Mouse (Mus musculus) hindbrain, embryonic 10.5 days (tissue): ENCODE results near the gene Itgb4. TPM values are rescaled to one million over a fixed set of nuclear protein-coding genes. Genes with fewer than 3 reads are reported as not detected.

Experiments
- DNase-seq: peaks from one replicate; pipeline ENCODE4 v3.0.0-alpha.2; 2017; ENCODE audit warnings: low spot score
- H3K27ac ChIP-seq: fragments of 300-500 bp; sonication (generic); 2 replicates; pipeline ENCODE4 v1.5.1; 2016; ENCODE audit warnings: mild to moderate bottlenecking, moderate library complexity
- H3K27me3 ChIP-seq: fragments of 300-500 bp; sonication (generic); 2 replicates; pipeline ENCODE4 v1.6.1; 2016; ENCODE audit warnings: mild to moderate bottlenecking; ENCODE audit not compliant: poor library complexity, insufficient read depth, severe bottlenecking
- H3K36me3 ChIP-seq: fragments of 300-500 bp; sonication (generic); 2 replicates; pipeline ENCODE4 v1.6.1; 2016; ENCODE audit warnings: mild to moderate bottlenecking, moderate library complexity
- H3K4me1 ChIP-seq: fragments of 300-500 bp; sonication (generic); replicated peaks from 2 replicates; pipeline ENCODE4 v1.6.1; 2016; ENCODE audit warnings: mild to moderate bottlenecking
- H3K4me3 ChIP-seq: fragments of 300-500 bp; sonication (generic); 2 replicates; pipeline ENCODE4 v1.5.1; 2016; ENCODE audit warnings: mild to moderate bottlenecking, moderate library complexity
- H3K9me3 ChIP-seq: fragments of 300-500 bp; sonication (generic); 2 replicates; pipeline ENCODE4 v1.6.1; 2016; ENCODE audit warnings: mild to moderate bottlenecking, moderate library complexity
- WGBS: fragments of 180-500 bp; shearing (Covaris S2); methylation state at CpG from one replicate; pipeline ENCODE4 v1.1.7; 2016; 5-methylcytosine and 5-hydroxymethylcytosine counted together
- polyA plus RNA-seq: library from polyadenylated mRNA; unstranded; fragments of >200 nt; fragmentation: Nextera tagmentation; extraction: Ambion mirVana; gene quantifications from 2 replicates; pipeline ENCODE4 v1.2.1, GENCODE M21; 2016

Itgb4 gene
- polyA plus RNA-seq, 1 experiment from 2014 or later: 0.94 TPM

DNA sequence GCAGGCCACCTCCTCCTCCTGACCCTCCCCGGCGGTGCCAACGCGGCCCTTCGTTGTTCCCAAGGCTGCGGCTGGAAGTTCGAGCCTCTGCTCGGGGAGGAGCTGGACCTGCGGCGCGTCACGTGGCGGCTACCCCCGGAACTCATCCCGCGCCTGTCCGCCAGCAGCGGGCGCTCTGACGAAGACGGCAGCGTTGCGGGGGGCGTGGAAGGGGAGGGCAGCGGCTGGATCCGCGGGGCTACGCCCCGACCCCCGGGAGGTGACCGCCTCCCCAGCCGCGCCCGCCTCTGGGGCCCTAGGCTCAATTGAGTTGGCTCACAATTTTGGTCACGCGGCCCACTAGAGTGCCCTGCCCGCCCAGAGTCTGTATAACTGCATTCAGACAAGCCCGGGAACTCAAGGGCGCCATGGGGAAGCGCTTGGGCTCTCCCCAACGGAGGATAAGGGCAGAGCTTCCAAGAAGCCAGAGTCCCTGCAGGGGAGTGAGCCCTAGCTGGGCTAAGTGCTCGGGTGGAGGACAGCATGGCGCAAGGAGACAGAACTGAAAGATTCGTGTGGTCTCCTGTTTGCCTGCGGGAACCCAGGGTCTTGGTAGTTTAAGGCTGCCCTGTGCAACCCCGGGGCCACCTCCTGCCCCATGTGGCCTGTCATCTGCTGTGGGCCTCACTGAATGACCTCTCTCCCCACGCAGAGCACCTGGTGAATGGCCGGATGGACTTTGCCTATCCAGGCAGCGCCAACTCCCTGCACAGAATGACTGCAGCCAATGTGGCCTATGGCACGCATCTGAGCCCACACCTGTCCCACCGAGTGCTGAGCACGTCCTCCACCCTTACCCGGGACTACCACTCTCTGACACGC is 30.6 kb downstream of the Itgb4 start:
- Histone ChIP-seq H3K36me3 (peaks cover 36% of the 10 kb centered on the region), H3K4me1 (peaks cover 49% of the 10 kb centered on the region), H3K9me3 (no peaks in the 10 kb centered on the region), H3K4me3 (peak overlapping the region; percentile 51), H3K27ac (peak overlapping the region; percentile 87), H3K27me3 (peaks cover 13% of the 10 kb centered on the region)
- peak; percentile 86 for DNase-seq
- WGBS: 6% methylated on average over 54 of the region's 54 CpGs

DNA sequence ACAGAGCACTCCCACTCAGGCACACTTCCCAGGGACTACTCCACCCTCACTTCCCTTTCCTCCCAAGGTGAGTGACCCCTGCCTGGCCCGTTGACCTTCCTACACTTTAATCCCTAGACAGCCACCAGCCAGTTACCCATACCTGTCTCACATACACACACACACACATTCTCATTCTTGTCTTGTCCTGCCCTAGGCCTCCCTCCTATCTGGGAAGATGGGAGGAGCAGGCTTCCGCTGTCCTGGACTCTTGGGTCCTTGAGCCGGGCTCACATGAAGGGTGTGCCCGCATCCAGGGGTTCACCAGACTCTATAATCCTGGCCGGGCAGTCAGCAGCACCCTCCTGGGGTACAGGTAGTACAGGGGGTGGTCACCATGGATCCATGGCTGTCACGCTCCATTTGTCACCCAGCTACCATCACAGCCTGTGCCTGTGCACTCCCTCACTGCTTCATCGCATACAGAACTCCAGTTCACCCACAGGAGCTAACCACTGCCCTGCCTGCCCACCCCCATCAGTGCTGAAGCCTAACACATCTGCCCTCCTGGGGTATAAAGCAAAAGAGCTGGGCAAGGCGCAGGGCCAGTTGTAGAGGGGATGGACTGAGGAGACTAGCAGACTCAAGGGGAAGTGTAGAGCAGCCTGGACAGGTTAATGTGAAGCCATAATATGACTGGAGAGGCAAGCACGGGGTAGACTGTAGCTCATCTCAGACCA is 31.4 kb downstream of the Itgb4 start:
- H3K4me1 ChIP-seq: peaks cover 49% of the 10 kb centered on the region
- peaks cover 44% of the 10 kb centered on the region for H3K36me3 ChIP-seq
- H3K27ac ChIP-seq: peak overlapping the region; percentile 87
- peaks cover 5% of the 10 kb centered on the region; the same call in 1 of the 2 replicates for H3K27me3 ChIP-seq
- peak overlapping the region; percentile 51 for H3K4me3 ChIP-seq
- no peaks in the 10 kb centered on the region for H3K9me3 ChIP-seq
- no peak for DNase-seq
- 65% methylated on average over 9 of the region's 9 CpGs for WGBS

DNA sequence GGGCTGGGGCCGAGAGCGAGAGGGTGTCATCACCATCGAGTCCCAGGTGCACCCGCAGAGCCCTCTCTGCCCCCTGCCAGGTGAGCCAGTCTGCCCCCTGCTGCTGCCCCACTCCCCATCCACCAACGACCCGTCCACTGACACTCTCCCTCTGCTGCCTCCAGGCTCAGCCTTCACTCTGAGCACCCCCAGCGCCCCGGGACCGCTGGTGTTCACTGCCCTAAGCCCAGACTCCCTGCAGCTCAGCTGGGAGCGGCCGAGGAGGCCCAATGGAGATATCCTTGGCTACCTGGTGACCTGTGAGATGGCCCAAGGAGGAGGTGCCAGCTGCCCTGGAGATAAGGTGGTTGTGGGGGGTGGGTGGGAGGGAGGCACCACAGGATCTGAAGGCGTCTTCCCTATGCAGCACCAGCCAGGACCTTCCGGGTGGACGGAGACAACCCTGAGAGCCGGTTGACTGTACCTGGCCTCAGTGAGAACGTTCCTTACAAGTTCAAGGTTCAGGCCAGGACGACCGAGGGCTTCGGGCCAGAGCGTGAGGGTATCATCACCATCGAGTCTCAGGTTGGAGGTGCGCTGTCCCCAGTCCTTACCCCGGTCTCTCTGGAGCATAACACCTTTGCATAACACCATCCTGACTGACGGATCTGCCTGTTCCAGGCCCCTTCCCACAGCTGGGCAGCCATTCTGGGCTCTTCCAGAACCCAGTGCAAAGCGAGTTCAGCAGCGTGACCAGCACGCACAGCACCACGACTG is 32.8 kb downstream of the Itgb4 start:
- H3K27ac ChIP-seq: peak overlapping the region; percentile 50; the same call in 1 of the 2 replicates
- 87% methylated on average over 28 of the region's 28 CpGs for WGBS

DNA sequence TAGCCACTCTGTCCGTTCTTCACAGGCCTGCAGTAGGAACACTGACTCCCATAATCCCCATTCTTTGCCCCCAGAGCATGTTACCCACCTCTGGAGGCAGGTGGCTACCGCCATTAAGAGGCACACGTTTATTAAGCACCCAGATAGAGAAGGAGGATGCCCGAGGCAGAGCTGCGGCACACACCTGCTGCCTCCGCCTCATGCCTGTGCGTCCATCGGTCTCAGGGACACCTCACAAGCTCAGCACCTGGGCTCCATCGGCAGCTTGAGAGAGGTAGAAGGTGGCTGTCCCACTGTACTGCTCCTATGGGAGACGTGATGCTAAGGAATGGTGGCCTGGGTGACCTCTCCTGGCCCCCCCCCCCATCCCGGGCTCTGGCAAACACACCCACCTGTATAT is 33.9 kb downstream of the Itgb4 start:
- no peaks in the 10 kb centered on the region for H3K9me3 ChIP-seq
- H3K36me3 ChIP-seq: peaks cover 45% of the 10 kb centered on the region
- H3K27me3 ChIP-seq: peaks cover 10% of the 10 kb centered on the region; the same call in 1 of the 2 replicates
- 91% methylated on average over 11 of the region's 11 CpGs for WGBS
- H3K4me1 ChIP-seq: peaks cover 70% of the 10 kb centered on the region
- no peak overlapping the region for H3K4me3 ChIP-seq
- DNase-seq: no peak
- H3K27ac ChIP-seq: no peak overlapping the region

More for the DNA sequence above, 32.8 kb downstream of the Itgb4 start:
- peaks cover 60% of the 10 kb centered on the region for H3K4me1 ChIP-seq
- H3K27me3 ChIP-seq: peaks cover 5% of the 10 kb centered on the region; the same call in 1 of the 2 replicates
- H3K9me3 ChIP-seq: no peaks in the 10 kb centered on the region
- H3K4me3 ChIP-seq: 0 out of 2 replicates have a peak overlapping the region, but pooled peaks have one; percentile 6
- no peak for DNase-seq
- H3K36me3 ChIP-seq: peaks cover 45% of the 10 kb centered on the region

DNA sequence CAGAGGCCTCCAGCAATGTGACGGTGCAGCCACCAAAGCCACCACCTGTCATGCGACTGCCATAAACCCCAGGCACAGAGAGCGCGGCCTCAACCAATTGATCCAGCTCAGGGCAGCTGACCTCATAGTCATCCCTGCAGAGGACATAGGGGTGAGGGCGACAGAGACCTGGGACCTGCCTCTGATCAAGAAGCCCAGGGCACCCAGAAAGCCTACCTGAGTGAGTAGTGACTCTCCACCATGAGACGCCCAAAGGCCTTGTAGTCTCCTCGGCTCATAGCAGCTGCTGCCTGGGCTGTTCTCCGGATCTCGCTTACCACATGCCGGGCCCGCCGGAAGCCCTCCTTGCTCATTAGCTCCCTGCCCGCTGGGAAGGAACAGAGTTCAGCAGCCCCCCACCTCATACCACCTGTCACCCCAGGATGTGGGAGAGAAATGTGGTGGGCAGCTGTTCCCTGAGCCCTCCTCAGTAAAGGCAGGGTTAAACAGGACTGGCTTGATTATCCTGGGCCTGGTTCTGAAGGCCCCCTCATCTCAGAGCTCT is 34.4 kb downstream of the Itgb4 start:
- Histone ChIP-seq H3K27ac (0 out of 2 replicates have a peak overlapping the region, but pooled peaks have one; percentile 16), H3K9me3 (no peaks in the 10 kb centered on the region), H3K4me1 (peaks cover 69% of the 10 kb centered on the region), H3K27me3 (peaks cover 12% of the 10 kb centered on the region; the same call in 1 of the 2 replicates), H3K4me3 (peak overlapping the region; percentile 4; the same call in 1 of the 2 replicates), H3K36me3 (peaks cover 45% of the 10 kb centered on the region)
- no peak for DNase-seq
- WGBS: 86% methylated on average over 13 of the region's 13 CpGs

DNA sequence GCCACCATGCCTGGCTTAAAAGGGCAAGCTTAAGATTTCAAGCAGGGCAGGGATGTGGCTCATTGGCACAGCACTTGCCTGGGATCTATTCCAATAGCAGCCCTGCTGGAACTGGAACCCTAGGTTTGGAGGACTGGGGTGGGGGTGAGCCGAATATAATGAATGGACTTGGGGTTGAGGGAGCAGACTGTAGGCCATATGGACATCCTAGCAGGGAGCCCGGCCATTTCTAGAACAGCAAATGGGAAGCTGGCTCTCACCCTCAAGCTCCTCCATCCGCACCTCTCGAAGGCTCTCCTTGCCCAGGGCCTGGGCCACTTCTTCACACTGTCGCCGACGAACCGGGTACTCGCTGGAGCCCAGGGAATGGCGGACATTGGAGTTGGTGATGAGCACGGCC is 35.2 kb downstream of the Itgb4 start:
- Histone ChIP-seq H3K9me3 (no peaks in the 10 kb centered on the region), H3K4me1 (peaks cover 67% of the 10 kb centered on the region), H3K27me3 (peaks cover 17% of the 10 kb centered on the region), H3K4me3 (no peak overlapping the region), H3K27ac (no peak overlapping the region), H3K36me3 (peaks cover 45% of the 10 kb centered on the region)
- 92% methylated on average over 11 of the region's 11 CpGs for WGBS
- no peak for DNase-seq

DNA sequence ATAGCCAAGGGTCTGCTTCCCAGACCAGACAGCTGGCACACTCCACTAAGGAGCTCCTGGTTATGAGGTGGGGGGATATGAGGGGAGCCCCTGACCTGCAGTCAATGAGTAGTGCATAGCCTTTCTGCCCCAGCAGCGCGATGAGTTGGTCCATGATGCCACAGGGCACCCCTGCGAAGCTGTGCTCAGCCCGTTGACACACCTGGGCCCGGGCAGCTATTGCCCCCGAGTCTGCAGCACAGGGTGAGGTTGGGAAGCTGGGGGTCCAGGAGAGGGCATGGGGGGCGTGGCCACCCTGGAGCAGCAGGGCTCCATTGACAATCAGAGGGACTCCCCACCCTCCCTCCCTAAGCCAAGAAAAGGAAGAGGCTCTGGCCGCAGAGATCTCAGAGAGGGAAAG is 35.6 kb downstream of the Itgb4 start:
- WGBS: 94% methylated on average over 8 of the region's 8 CpGs
- Histone ChIP-seq H3K36me3 (peaks cover 45% of the 10 kb centered on the region), H3K4me3 (no peak overlapping the region), H3K9me3 (no peaks in the 10 kb centered on the region), H3K27ac (peak overlapping the region; percentile 23; the same call in 1 of the 2 replicates), H3K27me3 (peaks cover 17% of the 10 kb centered on the region), H3K4me1 (peaks cover 66% of the 10 kb centered on the region)
- no peak for DNase-seq

DNA sequence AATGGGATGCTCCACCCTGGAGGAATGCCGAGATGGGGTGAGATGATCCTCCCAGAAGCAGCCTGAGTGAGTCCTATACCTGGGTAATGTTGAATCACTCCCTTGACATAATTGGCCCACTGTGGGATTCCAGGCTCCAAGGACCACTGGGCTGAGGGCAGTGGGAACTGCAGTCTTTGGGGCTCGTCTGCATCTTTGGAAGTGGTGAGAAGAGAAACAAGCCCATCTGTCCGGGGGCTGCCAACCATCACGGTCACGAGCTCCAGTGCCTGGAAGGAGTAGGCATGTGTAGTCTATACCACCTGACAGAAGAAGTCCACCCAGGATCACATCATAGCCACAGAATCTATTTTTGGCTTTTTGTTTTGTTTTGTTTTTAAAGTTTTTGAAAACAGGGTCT is 36.4 kb downstream of the Itgb4 start:
- H3K36me3 ChIP-seq: peaks cover 45% of the 10 kb centered on the region
- WGBS: 86% methylated on average over 5 of the region's 5 CpGs
- H3K27ac ChIP-seq: no peak overlapping the region

DNA sequence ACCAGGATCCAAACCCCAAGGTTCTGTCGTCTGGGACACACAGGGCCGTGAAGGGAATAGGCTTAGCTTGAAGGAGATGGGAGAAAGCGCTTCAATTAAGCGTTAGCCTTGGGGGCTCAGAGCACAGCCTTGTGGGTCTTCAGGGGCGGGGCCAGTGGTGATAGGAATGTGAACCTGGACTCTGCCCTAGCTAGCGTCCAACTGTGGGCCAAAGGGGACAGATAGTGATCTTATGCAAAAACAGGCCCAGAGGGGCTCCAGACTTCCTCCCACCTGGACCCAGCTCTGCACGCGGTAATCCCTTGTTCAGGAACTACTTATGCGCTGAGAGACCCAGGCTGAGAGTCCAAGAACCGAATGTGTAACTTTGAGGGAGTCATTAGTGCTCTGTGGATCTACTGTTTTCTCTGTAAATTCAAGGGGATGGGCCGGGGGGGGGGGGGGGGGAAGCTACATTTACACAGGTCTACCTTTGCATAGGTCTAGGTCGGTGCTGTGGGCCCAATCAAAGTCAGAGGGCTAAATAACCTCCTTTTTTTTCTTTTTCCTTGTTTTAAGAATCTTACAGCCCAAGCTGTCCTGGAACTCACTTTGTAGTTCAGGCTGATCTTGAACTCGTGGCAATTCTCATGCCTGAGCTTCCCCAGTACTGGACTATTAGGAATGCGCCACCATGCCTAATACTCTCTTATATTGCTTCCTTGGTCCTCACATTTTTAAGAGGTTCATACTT is 37.2 kb downstream of the Itgb4 start:
- H3K9me3 ChIP-seq: no peaks in the 10 kb centered on the region
- H3K4me3 ChIP-seq: peak overlapping the region; percentile 66
- H3K4me1 ChIP-seq: peaks cover 53% of the 10 kb centered on the region
- 21% methylated on average over 14 of the region's 14 CpGs for WGBS
- no peak for DNase-seq
- peaks cover 13% of the 10 kb centered on the region for H3K27me3 ChIP-seq
- peak overlapping the region; percentile 90 for H3K27ac ChIP-seq
- H3K36me3 ChIP-seq: peaks cover 42% of the 10 kb centered on the region

More for the DNA sequence above, 36.4 kb downstream of the Itgb4 start:
- Histone ChIP-seq H3K4me3 (no peak overlapping the region), H3K4me1 (peaks cover 58% of the 10 kb centered on the region), H3K9me3 (no peaks in the 10 kb centered on the region), H3K27me3 (peaks cover 13% of the 10 kb centered on the region)
- no peak for DNase-seq

DNA sequence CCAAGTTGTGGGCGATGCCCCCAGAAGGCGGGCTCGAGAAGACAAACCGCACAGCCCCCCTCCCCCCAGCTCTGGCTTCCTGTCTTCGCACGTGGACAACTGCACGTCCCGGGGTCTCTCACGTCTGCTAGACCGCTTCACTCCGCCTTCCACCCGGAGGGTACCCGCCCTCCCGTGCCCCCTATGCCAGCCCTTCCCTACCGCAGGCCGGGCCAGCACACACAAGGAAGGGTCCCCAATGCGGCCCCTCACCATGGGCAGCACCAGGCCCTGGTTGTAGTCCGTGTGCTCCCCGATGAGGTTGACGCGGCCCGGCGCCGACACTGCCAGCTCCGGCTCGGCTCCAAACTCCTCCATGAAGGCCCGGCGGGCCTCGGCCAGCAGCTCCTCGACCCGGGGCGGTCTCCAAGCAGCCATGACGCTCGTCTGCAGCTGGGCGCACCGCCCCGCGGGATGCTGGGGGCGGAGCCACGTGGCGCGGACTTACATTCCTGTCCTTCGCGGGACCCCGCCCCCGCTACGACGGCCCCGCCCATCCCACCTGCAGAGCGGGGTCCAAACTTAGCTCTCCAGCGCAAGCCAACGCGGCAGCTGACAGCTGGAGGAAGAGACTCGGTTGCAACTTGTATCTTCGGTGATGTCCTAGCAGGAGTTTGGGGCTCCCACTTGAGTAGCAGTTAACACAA is 37.9 kb downstream of the Itgb4 start, which contains the start of gene Galk1:
Gene Galk1, minus strand, starts transcription at position 458 of the 686 bp plus-strand sequence.
- H3K4me3 ChIP-seq: peak within 1 kb of the TSS; percentile 66
- peaks cover 53% of the 10 kb centered on the region for H3K4me1 ChIP-seq
- peak within 1 kb of the TSS; percentile 90 for H3K27ac ChIP-seq
- under 1% methylated on average over 55 of the region's 55 CpGs for WGBS
- H3K36me3 ChIP-seq: peaks cover 34% of the 10 kb centered on the region
- H3K27me3 ChIP-seq: peaks cover 13% of the 10 kb centered on the region; the same call in 1 of the 2 replicates
- no peaks in the 10 kb centered on the region for H3K9me3 ChIP-seq
- peak; percentile 90 for DNase-seq

DNA sequence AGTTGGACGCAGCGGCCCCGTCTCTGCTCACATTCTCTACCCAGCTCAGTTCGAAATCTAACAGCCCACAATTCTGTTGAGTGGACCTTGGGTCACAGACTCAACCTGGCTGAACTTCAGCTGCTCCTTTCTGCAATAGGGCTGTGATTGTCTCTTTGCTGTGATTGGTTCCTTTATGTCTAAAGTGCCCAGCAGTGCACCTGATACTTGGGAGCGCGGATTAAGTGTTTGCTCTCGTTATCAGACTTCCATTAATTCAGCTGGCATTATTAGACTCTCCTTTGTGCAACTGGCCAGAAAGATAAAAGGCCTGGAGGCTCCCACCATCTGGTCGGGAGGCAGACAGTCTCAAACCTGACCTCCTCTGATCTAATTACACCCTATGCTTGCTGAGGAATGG is 40.3 kb downstream of the Itgb4 start:
- 77% methylated on average over 8 of the region's 8 CpGs for WGBS

More for the DNA sequence above, 40.3 kb downstream of the Itgb4 start:
- Histone ChIP-seq H3K36me3 (peaks cover 12% of the 10 kb centered on the region), H3K27ac (no peak overlapping the region), H3K4me1 (peaks cover 44% of the 10 kb centered on the region), H3K9me3 (no peaks in the 10 kb centered on the region), H3K27me3 (peaks cover 13% of the 10 kb centered on the region; the same call in 1 of the 2 replicates), H3K4me3 (no peak overlapping the region)
- DNase-seq: no peak
